Mouse (Mus musculus): Measurements from ENCODE around the gene Medag. TPM values are rescaled to one million over a fixed set of nuclear protein-coding genes. Genes with fewer than 3 reads are reported as not detected.

Medag gene
- polyA plus RNA-seq, 1 experiment from 2014 or later: 1.8 TPM

GRCm38 (mm10) chr5:149406791-149407276, 4.7 kb upstream of the Medag start:
- no peaks in the 10 kb centered on the region for H3K36me3 ChIP-seq
- WGBS: 90% methylated on average over 8 of the region's 8 CpGs
- no peak overlapping the region for H3K9ac ChIP-seq
- peaks cover 10% of the 10 kb centered on the region for H3K4me1 ChIP-seq
- peaks cover 7% of the 10 kb centered on the region; the same call in 1 of the 2 replicates for H3K9me3 ChIP-seq
- no peak for ATAC-seq (ENCODE audit: extremely low read depth, insufficient number of reproducible peaks, low FRiP score, low TSS enrichment)
- no peak overlapping the region for H3K4me2 ChIP-seq
- H3K4me3 ChIP-seq: no peak overlapping the region
- H3K27me3 ChIP-seq (replicated peaks): peaks cover 14% of the 10 kb centered on the region; the same call in 1 of the 2 replicates
- H3K27ac ChIP-seq (replicated peaks): no peak overlapping the region

GRCm38 (mm10) chr5:149409502-149409901, 2.0 kb upstream of the Medag start:
- H3K9ac ChIP-seq: no peak overlapping the region
- H3K27ac ChIP-seq (replicated peaks): no peak overlapping the region
- WGBS: 83% methylated on average over 3 of the region's 3 CpGs
- peaks cover 25% of the 10 kb centered on the region; the same call in 1 of the 2 replicates for H3K27me3 ChIP-seq (replicated peaks)
- no peak overlapping the region for H3K4me3 ChIP-seq
- peaks cover 4% of the 10 kb centered on the region; the same call in 1 of the 2 replicates for H3K9me3 ChIP-seq
- H3K36me3 ChIP-seq: no peaks in the 10 kb centered on the region
- ATAC-seq (ENCODE audit: extremely low read depth, insufficient number of reproducible peaks, low FRiP score, low TSS enrichment): no peak
- peaks cover 16% of the 10 kb centered on the region for H3K4me1 ChIP-seq
- H3K4me2 ChIP-seq: no peak overlapping the region

- peak overlapping the region; percentile 72 for H3K9ac ChIP-seq
- no peaks in the 10 kb centered on the region for H3K36me3 ChIP-seq
- H3K27me3 ChIP-seq (replicated peaks): peaks cover 25% of the 10 kb centered on the region; the same call in 1 of the 2 replicates
- H3K4me3 ChIP-seq: peak overlapping the region; percentile 53
- ATAC-seq (ENCODE audit: extremely low read depth, insufficient number of reproducible peaks, low FRiP score, low TSS enrichment): no peak
- 30% methylated on average over 11 of the region's 11 CpGs for WGBS
- peaks cover 3% of the 10 kb centered on the region; the same call in 1 of the 2 replicates for H3K9me3 ChIP-seq
- no peak overlapping the region for H3K27ac ChIP-seq (replicated peaks)
- peaks cover 21% of the 10 kb centered on the region for H3K4me1 ChIP-seq
- H3K4me2 ChIP-seq: peak overlapping the region; percentile 78
Observed at GRCm38 (mm10) chr5:149412194-149412575, 636 bp downstream of the Medag start.

GRCm38 (mm10) chr5:149412671-149413070, 1.1 kb downstream of the Medag start:
- Histone ChIP-seq H3K4me3 (peak overlapping the region; percentile 53), H3K27ac (replicated peaks) (no peak overlapping the region), H3K9ac (no peak overlapping the region; the same call in 1 of the 2 replicates), H3K4me1 (peaks cover 21% of the 10 kb centered on the region), H3K27me3 (replicated peaks) (peaks cover 25% of the 10 kb centered on the region; the same call in 1 of the 2 replicates), H3K4me2 (peak overlapping the region; percentile 78), H3K9me3 (peaks cover 1% of the 10 kb centered on the region; the same call in 1 of the 2 replicates), H3K36me3 (no peaks in the 10 kb centered on the region)
- WGBS: 85% methylated on average over 10 of the region's 10 CpGs
- ATAC-seq (ENCODE audit: extremely low read depth, insufficient number of reproducible peaks, low FRiP score, low TSS enrichment): no peak

- Histone ChIP-seq H3K27me3 (replicated peaks) (peaks cover 25% of the 10 kb centered on the region; the same call in 1 of the 2 replicates), H3K9ac (no peak overlapping the region), H3K4me2 (no peak overlapping the region), H3K36me3 (no peaks in the 10 kb centered on the region), H3K4me3 (no peak overlapping the region), H3K4me1 (peaks cover 21% of the 10 kb centered on the region), H3K27ac (replicated peaks) (no peak overlapping the region), H3K9me3 (no peaks in the 10 kb centered on the region)
- WGBS: 76% methylated on average over 9 of the region's 9 CpGs
- no peak for ATAC-seq (ENCODE audit: extremely low read depth, insufficient number of reproducible peaks, low FRiP score, low TSS enrichment)
Observed at GRCm38 (mm10) chr5:149414369-149415167, 3.0 kb downstream of the Medag start.

- no peak overlapping the region for H3K4me2 ChIP-seq
- H3K27me3 ChIP-seq (replicated peaks): peaks cover 8% of the 10 kb centered on the region; the same call in 1 of the 2 replicates
- WGBS: 91% methylated on average over 4 of the region's 4 CpGs
- no peaks in the 10 kb centered on the region for H3K9me3 ChIP-seq
- peaks cover 5% of the 10 kb centered on the region; the same call in 1 of the 2 replicates for H3K4me1 ChIP-seq
- H3K36me3 ChIP-seq: no peaks in the 10 kb centered on the region
- no peak for ATAC-seq (ENCODE audit: extremely low read depth, insufficient number of reproducible peaks, low FRiP score, low TSS enrichment)
- no peak overlapping the region for H3K4me3 ChIP-seq
- no peak overlapping the region for H3K9ac ChIP-seq
- no peak overlapping the region for H3K27ac ChIP-seq (replicated peaks)
Observed at GRCm38 (mm10) chr5:149417381-149417780, 5.8 kb downstream of the Medag start.

DNA sequence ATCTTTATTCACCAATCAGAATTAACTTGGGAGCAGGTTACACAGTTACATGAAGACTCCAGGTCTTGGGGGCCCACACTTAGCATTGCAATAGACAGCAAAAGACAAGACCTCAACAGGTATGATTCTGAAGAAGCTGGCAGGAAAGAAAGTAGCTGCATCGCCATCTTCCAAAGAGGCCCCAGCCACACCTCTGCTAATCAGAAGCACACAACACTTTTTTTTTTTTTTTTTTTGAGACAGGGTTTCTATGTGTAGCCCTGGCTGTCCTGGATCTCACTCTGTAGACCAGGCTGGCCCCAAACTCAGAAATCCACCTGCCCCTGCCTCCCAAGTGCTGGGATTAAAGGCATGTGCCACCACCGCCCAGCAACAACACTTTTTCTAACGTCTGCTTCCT, 15.0 kb downstream of the Medag start:
- H3K9me3 ChIP-seq: no peaks in the 10 kb centered on the region
- H3K4me1 ChIP-seq: peaks cover 18% of the 10 kb centered on the region
- H3K27ac ChIP-seq (replicated peaks): no peak overlapping the region
- H3K9ac ChIP-seq: no peak overlapping the region
- H3K4me2 ChIP-seq: no peak overlapping the region
- no peaks in the 10 kb centered on the region for H3K36me3 ChIP-seq
- H3K4me3 ChIP-seq: no peak overlapping the region
- 77% methylated on average over 3 of the region's 3 CpGs for WGBS
- H3K27me3 ChIP-seq (replicated peaks): no peaks in the 10 kb centered on the region
- ATAC-seq (ENCODE audit: extremely low read depth, insufficient number of reproducible peaks, low FRiP score, low TSS enrichment): no peak

- no peaks in the 10 kb centered on the region for H3K9me3 ChIP-seq
- H3K27ac ChIP-seq (replicated peaks): no peak overlapping the region
- no peaks in the 10 kb centered on the region for H3K36me3 ChIP-seq
- H3K4me3 ChIP-seq: no peak overlapping the region
- H3K4me2 ChIP-seq: no peak overlapping the region
- no peak for ATAC-seq (ENCODE audit: extremely low read depth, insufficient number of reproducible peaks, low FRiP score, low TSS enrichment)
- no peak overlapping the region for H3K9ac ChIP-seq
- H3K4me1 ChIP-seq: peaks cover 18% of the 10 kb centered on the region
- H3K27me3 ChIP-seq (replicated peaks): no peaks in the 10 kb centered on the region
- WGBS: 82% methylated on average over 8 of the region's 8 CpGs
Observed at GRCm38 (mm10) chr5:149427277-149428060, 15.9 kb downstream of the Medag start.

- Histone ChIP-seq H3K27me3 (replicated peaks) (no peaks in the 10 kb centered on the region), H3K27ac (replicated peaks) (peak overlapping the region; percentile 78), H3K4me3 (no peak overlapping the region), H3K36me3 (no peaks in the 10 kb centered on the region), H3K4me2 (peak overlapping the region; percentile 47), H3K9ac (peak overlapping the region; percentile 55; the same call in 1 of the 2 replicates), H3K9me3 (no peaks in the 10 kb centered on the region), H3K4me1 (peaks cover 18% of the 10 kb centered on the region)
- peak; percentile 63; the same call in 1 of the 2 replicates for ATAC-seq (ENCODE audit: extremely low read depth, insufficient number of reproducible peaks, low FRiP score, low TSS enrichment)
- 4% methylated on average over 6 of the region's 6 CpGs for WGBS
Observed at GRCm38 (mm10) chr5:149428347-149428746, 16.8 kb downstream of the Medag start.

DNA sequence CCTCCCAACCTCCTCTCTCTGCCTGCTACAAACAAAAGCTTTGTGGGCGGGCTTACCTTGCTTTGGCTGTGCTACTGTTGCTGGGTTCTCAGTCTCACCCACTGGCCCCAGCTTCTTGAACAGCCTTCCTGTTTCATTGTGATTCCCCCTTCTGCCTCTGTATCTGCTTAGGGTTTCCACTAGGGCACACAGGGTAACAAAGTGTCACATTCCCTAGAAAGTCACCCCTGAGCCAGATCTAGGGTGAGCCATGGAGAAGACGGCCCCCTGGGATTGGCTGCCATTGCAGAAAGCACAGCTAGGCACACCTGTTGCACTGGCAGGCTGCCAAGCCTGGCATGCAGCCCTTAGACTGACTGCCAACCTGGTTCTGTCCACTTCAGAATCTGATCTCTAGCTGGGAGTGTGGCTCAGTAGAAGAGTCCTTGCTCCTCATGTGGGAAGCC, 17.3 kb downstream of the Medag start:
- peak; percentile 51 for ATAC-seq (ENCODE audit: extremely low read depth, insufficient number of reproducible peaks, low FRiP score, low TSS enrichment)
- H3K27ac ChIP-seq (replicated peaks): peak overlapping the region; percentile 78
- H3K4me1 ChIP-seq: peaks cover 18% of the 10 kb centered on the region
- no peaks in the 10 kb centered on the region for H3K9me3 ChIP-seq
- no peaks in the 10 kb centered on the region for H3K36me3 ChIP-seq
- peak overlapping the region; percentile 55; the same call in 1 of the 2 replicates for H3K9ac ChIP-seq
- peak overlapping the region; percentile 47 for H3K4me2 ChIP-seq
- WGBS: 20% methylated on average over 2 of the region's 2 CpGs
- no peak overlapping the region for H3K4me3 ChIP-seq
- H3K27me3 ChIP-seq (replicated peaks): no peaks in the 10 kb centered on the region

DNA sequence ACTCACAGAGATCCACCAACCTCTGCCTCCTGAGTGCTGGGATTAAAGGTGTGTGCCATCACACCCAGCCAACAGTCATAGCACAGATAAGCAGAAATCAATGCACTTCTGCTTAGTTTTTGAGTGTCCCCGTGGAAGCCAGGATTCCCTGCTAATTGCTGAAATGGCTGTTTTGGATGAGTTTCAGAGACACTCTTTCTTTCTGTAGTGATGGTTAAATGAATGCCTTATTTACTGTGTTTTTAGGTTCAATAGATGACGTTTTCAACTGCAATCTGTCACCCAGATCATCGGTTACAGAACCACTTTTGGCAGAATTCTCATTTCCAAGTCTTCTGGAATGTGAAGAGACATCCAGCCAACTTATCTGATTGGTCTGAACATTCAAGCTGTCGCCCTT, 18.0 kb downstream of the Medag start:
- WGBS: 72% methylated on average over 4 of the region's 4 CpGs

More for the DNA sequence above, 18.0 kb downstream of the Medag start:
- H3K4me1 ChIP-seq: peaks cover 21% of the 10 kb centered on the region
- no peak overlapping the region for H3K9ac ChIP-seq
- ATAC-seq (ENCODE audit: extremely low read depth, insufficient number of reproducible peaks, low FRiP score, low TSS enrichment): no peak
- H3K27me3 ChIP-seq (replicated peaks): no peaks in the 10 kb centered on the region
- no peak overlapping the region for H3K4me3 ChIP-seq
- H3K36me3 ChIP-seq: no peaks in the 10 kb centered on the region
- H3K4me2 ChIP-seq: no peak overlapping the region
- H3K27ac ChIP-seq (replicated peaks): no peak overlapping the region
- no peaks in the 10 kb centered on the region for H3K9me3 ChIP-seq
